Mouse (Mus musculus) spleen, postnatal 36 days (tissue): Measurements from ENCODE around the gene Capn12.

Experiments
- DNase-seq, 2 experiments: peaks; one replicate each; pipeline ENCODE4 v3.0.0; 2022; ENCODE audit warnings: low spot score in 2 of 2, mixed read lengths in 1 of 2

The Capn12 gene

DNA sequence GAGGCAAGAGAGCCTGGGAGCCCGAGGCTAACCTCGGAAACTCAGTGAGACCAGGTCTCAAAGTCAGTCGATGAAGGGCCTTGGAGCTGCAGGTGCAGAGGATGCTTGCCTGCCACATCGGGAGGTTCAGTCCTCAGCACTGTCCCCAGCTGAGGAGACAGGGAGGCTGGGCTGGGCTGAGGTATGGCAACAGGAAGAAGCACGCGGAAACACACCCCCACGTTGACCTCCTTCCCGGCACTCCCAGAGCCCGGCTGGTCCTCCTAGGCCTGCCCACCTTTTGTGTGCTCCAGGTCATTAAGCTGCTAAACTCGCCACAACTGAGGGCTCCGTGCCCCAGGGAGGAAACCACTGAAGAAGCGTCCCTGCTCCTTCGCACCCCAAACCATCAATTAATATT lies at the start of gene Capn12:
TSS of gene Capn12 (plus strand) at position 224 of the 400 bp plus-strand sequence.
- no peak for DNase-seq

DNA sequence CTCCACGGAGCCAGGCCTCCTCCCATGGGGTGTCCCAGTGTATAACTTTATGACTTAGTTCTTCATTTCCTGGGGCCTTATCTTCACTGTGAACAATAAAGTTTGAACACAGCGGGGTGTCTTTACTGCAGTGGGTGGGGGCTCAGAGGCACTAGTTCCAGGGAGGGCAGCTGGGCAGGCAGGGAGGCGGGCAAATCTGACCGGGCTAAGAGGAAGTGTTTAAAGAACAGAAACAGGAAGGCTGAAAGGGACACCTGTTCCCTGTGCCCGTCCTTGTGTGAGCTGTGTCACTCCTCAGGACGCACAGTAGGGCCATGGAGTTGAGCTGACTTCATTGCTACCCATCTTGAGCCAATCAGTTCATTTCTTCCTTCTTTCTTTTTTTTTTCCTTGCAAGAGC lies 49.1 kb upstream of the Capn12 start:
- peak in 1 of 2 experiments; percentile 39 for DNase-seq

- DNase-seq = no peak
Measured at GRCm38 (mm10) chr7:28833723-28834347, 47.4 kb upstream of the Capn12 start, which contains the start of gene Lgals4. TSS of gene Lgals4 (plus strand) at chr7:28833854.

- DNase-seq = no peak
Measured at GRCm38 (mm10) chr7:28836936-28837335, 44.3 kb upstream of the Capn12 start.

- no peak for DNase-seq
Measured at GRCm38 (mm10) chr7:28838331-28838730, 42.9 kb upstream of the Capn12 start.

- DNase-seq = no peak
Measured at GRCm38 (mm10) chr7:28847273-28847672, 33.9 kb upstream of the Capn12 start.

GRCm38 (mm10) chr7:28849700-28850236 lies 31.5 kb upstream of the Capn12 start:
- DNase-seq = no peak

- DNase-seq = no peak
Measured at GRCm38 (mm10) chr7:28850642-28851041, 30.6 kb upstream of the Capn12 start.

GRCm38 (mm10) chr7:28859953-28860352 lies 21.3 kb upstream of the Capn12 start:
- DNase-seq = no peak

DNA sequence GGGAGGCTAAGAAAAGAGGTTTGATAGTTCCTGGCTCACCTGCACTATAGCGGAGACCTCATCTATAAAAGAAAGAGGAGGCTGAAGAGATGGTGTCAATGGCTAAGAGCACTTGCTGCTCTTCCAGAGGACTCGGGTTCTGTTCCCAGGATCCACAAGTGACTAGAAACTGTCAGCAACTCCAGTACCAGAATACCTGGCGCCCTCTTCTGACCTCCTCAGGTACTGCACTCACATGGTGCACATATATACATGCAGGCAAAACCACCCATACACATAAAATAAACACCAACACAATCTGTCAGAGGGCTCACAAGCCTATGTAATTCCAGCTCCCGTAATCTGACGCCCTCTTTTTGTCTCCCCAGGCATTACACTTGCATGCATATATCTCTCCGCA lies 20.3 kb upstream of the Capn12 start:
- no peak for DNase-seq

- no peak for DNase-seq
Measured at GRCm38 (mm10) chr7:28862817-28863499, 18.3 kb upstream of the Capn12 start.

- DNase-seq = no peak
Measured at GRCm38 (mm10) chr7:28863540-28863939, 17.7 kb upstream of the Capn12 start, which contains the start of gene Lgals7. TSS of gene Lgals7 (plus strand) at chr7:28863853.

DNA sequence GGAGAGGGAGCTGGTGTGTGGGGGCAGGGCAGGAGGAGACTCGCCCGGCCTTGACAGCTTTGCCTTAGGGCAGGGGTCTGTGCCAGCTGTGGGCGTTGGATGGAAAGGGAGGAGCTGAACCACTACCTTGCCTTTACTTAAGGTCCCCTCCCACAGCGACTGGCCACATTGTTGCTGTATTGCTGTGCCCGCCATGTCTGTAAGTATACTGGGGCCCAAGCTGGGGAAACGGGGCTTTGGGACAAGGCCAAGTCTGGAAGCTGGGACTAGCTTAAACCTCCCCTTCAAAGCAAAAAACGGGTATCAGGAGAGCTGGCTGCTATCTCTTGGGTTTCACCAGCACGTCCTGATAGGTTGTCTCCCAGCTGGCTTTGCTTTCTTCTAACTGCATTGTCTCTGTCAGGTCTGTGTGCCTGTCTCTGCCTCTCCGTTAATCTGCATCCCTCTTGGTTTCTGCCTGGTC lies 16.9 kb upstream of the Capn12 start:
- no peak for DNase-seq

- DNase-seq = peak; percentile 93 to 95
Measured at GRCm38 (mm10) chr7:28865481-28866300, 15.5 kb upstream of the Capn12 start.

DNA sequence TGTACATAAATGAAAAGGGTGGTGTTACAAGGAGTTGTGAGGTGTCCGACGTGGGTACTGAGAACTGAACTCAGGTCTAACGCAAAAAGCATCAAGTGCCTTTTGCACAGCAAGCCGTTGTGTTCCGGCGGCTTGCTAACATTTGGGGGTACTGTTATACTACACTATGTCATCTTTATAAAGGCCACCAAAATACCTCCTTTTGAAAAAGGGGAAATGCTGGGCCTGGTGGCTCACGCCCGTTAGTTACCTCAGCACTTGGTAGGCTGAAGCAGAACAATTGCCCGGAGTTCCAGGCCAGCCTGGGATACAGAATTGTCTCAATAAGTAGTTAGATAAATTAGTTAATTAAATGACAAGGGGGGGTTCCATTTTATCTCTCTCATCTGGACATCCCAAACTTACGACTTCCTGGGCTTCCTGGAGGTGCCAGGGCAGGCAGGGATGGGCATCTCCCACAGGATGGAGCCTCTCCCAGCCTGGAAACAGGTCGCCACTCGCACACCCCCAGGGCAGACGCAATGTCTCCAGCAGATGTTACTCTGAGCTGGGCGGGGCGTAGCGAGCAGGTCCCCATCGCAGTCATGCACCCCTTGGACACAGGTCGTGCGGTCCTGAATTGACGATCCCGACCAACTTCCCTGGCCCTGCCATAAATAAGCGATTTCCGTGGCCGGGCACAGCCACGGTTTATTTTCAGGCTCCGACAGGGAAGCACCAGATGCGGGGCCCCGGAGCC lies 14.3 kb upstream of the Capn12 start:
- no peak for DNase-seq

GRCm38 (mm10) chr7:28867508-28868340 lies 13.5 kb upstream of the Capn12 start:
- peak; percentile 61 to 75 for DNase-seq

- no peak for DNase-seq
Measured at GRCm38 (mm10) chr7:28870901-28871664, 10.1 kb upstream of the Capn12 start.

DNA sequence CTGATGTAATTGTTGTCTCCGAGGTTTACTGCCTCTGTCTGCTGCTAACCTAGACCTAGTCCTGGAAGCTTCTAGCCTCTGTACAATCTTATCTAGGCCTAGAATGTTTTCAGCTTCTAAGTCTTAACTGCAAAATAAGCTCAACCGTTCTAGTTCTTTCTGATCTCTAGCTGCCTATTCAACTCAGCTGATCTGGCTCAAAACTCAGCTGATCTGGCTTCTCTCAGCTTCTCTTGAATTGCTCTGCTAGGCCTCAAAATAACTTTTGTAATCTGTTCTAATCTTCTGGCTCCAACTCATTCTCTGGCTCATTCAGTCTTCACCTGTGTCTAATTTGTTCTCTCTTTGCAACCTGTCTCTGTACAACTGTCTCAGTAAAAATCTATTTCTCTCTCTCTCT lies 6.7 kb upstream of the Capn12 start:
- no peak for DNase-seq

DNA sequence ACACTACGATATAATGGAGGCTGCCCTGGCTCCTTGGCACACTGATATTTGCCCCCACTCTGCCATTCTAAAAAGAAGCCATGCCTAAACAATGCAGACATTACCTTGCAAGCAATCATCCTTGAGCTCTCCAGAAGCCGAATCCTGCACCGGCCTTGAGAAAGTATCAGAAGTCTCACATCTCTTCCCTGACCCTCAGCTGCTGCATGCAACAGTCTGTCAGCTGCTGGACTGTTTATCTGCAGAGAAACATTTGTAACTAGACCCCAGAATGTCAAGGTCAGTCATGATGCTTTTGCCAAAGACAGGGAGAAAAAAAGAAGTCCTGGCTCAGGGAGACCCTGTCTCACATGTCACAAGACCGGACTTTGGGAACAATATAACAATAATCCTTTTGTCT lies 5.1 kb upstream of the Capn12 start:
- no peak for DNase-seq

DNA sequence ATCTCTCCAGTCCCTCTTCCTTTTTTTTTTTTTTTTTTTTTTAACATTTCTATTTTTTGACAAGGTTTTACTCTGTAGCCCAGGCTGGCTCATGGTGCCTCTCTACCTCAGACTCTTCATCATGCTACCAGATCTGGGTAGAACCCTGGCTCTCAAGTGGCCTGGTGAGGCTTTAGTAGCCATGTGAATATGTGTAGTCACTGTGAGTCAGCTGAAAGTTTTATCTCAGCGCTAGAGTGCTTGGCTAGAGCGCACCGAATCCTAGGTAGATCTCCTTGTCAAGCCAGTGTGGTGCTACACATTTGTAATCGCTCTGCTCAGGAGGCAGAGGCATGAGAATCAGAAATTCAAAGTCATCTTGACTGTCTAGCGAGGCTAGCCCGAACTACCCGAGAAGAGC lies 4.1 kb upstream of the Capn12 start:
- DNase-seq = no peak
